Mouse (Mus musculus) layer of hippocampus, postnatal 10 days (tissue): ENCODE measurements around the gene B3gnt2. TPM values are rescaled to one million over a fixed set of nuclear protein-coding genes. Genes with fewer than 3 reads are reported as not detected.

ENCODE experiments used
- DNase-seq, 2 experiments: peaks; one replicate each; pipeline ENCODE4 v3.0.0; 2021; ENCODE audit warnings: low spot score in 2 of 2
- total RNA-seq, 2 experiments: library from RNA; stranded (reverse); gene quantifications; 2 replicates each; pipeline ENCODE4 v1.2.3; 2021

B3gnt2 gene
- total RNA-seq, 2 experiments from 2014 or later = 13.1 to 13.9 TPM

DNA sequence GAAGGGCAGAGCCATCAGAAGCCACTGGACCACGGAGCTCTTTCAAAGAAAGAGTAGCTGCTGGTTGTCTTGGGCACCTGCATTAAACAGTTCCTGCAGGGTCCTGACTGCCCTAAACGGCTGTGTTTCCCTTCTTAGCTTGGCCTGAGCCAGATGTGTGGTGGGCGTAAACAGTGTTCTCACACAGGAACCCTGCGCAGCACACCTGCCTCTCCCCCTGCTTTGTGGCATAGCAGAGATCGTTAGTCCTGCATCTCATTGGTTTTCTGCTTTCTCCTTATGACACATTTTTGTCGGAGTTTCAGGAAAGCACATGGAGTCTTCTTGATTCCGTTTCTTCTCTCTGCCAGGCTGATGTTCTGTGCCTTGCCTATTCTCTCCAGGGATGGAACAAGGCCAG, 44.9 kb downstream of the B3gnt2 start:
- no peak for DNase-seq

DNA sequence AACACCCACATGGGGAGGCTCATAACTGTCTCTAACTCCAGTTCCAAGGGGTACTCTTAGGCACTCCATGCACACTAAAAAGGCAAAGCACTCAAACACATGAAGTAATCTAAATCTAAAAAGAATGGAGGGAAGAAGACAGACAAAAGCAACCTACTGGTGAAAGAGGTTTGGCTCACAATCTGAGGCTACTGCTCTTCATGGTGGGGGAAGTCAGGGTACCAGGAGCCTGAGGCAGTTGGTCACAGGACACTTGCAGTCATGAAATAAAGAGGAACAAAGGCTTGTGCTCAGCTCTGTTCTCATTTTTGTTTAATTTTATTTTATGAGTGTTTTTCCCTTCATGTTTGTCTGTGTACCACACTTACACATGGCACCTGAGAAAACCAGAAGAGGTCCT, 45.6 kb downstream of the B3gnt2 start:
- no peak for DNase-seq

DNA sequence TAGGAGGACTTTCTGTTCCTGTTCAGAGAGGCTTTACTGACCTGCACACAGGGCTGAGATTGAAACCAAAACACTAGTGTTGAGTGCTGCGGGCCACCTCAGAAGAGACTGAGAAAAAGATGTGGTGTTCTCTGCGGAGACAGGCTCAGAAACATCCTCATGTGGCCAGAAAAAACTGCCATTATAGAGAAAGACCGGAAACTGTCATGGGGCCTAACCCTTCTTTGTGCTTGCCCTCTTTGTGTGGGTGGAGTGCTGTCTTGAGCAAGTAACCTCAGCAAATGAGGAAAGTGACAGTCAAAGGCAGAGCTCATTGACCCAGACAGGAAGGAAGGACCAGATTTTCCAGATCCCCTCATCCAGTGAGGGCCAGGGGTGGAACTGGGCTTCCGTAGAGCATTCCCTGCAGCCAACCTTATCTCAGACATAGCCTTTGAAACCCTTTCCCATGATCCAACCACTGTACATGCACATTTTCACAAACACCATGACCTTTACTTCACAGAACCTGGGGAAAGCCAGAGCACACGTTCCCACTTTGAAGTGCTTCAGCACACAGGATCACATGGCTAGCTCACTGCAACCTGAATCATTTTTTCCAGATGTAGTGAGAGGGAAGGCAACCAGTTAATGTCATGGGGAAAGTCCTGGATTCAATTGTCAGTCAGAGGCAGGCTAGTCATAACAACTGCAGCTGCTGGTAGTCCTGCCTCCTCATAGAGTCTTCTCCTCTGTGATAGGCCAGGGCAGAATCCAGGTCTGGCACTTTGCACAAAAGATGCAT, 46.6 kb downstream of the B3gnt2 start:
- DNase-seq = no peak

DNA sequence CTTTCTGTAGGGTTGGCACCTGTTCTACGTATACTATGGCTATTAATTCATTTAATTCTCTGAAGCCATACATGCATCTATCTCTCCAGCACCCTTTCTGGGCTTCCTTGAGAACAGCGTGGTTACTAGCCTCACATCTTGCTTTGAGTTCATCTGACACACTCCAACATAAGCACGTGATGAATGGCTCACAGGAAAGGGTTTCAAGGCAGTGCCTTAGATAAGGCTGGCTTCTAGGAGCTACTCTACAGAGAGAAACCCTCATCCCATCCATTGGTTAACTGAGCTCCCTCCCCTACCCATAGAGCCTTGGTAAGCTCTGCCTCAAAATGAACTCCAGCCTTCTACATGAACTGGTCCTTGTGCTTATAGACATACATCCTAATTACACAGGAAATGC, 47.3 kb downstream of the B3gnt2 start:
- DNase-seq = no peak

DNA sequence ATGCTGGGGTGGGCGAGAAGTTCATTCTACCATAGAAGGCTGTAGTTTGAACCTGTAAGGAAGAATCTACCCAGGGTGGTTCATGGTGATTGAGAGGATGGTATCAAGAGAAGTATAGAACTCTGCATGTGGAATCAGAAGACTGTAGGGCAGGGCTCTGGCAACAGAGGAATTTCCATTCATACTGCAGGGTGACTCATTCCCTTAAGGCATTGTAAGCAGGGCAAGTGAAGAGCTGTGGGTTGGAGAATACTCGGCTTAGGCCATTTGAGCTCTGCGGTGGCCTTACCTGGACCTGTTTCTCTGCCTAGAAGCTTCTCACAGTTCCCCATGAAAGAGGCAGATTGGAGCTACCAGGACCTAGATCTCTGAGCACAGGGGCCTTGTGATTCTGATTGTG, 49.3 kb downstream of the B3gnt2 start:
- no peak for DNase-seq

DNA sequence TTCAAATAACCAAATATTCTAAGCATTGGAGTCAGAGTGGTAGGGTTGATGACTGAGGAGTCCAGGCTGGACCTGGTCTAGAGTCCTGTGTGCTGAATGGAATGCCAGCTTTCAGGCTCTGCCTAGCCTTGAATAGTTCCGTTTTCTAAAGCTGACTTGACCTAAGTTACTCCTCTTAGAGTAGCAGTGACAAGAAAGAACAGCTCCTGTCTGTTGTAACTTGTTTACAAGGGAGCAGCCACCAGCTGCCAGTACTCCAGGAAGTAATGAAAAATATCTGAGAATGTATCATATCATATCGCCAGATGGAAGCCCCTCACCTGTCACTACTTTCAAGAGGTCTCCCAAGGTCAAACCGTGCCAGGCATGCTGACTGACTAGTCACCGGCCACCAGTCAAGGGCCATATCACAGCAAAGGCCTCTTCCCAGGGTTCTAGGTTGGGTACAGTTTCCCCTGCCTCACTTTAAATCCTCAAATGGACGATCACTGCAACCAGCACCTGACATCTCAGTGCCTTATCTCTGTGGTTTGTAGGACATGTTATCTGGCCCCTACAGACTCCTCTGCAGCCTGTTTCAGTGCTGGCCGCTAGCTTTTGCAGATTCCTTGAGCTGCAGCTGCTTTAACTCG, 51.2 kb downstream of the B3gnt2 start:
- no peak for DNase-seq

DNA sequence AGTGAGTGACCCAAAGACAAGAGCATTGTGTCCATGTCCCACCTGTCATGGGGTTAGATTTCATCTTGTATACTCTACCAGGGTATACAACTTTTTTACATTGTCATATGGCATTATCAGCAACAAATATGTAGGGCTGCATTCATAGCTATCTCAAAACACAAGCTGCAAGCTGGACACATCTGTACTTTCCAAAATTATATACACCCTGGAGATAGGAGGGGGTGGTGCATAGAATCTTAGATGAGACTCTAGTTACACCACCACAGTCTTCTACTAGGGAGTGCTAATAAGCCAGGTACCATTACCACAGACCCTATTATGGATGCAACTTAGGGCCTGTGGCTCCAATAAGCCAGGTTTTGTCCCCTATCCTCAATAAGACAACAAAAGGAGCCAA, 52.7 kb downstream of the B3gnt2 start:
- DNase-seq = no peak

DNA sequence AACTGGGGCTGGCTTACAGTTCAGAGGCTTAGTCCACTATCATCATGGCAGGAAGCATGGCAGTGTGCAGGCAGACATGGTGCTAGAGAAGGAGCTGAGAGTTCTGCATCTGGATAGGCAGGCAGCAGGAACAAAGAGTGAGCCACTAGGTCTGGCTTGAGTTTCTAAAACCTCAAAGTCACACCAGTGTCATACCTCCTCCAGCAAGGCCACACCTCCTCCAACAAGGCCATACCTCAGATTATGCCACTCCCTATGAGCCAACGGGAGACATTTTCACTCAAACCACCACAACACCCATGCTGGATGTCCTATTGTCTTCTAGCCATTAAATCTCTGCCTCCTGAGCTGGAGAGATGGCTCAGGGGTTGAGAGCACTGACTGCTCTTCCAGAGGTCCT, 55.6 kb downstream of the B3gnt2 start:
- no peak for DNase-seq

DNA sequence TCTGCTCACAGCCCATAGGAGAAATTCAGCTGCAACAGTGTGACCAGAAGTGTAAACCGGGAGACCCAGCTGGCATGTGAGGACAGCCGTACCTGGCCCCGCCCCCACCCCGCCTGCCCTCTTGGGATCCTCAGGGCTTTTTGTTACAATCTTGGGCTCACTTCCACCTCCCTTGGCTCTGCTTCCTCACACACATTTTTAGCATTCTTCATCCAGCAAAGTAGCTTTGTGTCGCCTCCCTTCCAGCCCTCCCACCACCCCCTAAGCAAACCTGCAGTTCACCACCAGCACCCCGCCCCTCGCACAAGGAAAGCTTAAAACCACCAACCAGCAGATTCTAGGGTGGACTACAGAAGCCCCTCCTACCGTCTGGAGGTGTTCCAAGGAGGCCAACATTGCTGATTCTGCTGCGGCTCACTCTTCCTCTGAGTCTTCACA, 60.8 kb downstream of the B3gnt2 start:
- no peak for DNase-seq

DNA sequence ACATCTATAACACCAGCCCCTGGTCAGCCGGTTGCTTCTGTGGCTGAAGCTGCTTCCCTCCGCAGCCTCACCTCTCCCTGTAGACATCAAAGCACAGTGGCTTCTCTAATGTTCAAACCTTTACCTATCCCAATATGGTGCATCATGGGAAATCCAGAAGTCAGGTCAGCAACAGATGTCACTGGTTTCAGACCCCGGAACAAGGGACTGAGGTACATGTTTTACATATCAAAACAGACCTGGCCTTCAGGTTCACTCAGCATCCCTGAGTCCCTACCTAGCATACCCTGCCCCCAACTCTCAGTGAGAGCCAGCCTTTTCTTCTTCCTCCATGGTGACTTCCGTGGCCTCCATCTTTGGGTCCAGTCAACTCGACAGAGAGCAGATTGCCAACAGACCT, 61.8 kb downstream of the B3gnt2 start:
- no peak for DNase-seq

DNA sequence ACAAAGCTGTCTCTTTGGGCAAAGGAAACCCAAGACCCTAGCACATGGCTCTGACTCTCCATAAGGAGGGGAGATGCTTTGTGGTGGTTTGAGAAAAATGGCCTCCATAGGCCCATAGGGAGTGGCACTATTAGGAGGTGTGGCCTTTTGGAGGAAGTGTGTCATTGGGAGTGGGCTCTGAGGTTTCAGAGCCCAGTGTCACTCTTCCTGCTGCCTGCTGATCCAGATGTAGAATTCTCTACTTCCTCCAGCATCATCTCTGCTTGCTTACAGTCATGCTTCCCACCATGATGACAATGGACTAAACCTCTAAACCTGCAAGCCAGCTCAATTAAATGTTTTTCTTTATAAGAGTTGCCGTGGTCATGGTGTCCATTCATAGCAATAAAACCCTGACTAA, 66.0 kb downstream of the B3gnt2 start:
- DNase-seq = no peak

DNA sequence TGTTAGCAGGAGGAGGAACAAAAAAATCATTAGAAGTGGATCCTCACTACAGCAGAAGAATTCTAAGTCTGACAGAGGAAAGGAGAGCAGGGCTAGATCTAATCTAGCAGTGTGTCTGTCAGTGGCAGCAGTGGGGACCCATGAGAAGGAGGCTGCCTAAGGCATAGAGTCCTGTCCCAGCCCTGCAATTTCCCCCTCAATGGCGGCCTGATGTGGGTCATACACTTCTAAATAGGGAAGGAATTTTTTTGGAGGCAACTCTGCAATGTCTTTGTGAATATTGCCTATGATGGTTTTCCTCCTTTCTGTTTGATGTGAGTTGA, 66.9 kb downstream of the B3gnt2 start:
- DNase-seq = no peak

DNA sequence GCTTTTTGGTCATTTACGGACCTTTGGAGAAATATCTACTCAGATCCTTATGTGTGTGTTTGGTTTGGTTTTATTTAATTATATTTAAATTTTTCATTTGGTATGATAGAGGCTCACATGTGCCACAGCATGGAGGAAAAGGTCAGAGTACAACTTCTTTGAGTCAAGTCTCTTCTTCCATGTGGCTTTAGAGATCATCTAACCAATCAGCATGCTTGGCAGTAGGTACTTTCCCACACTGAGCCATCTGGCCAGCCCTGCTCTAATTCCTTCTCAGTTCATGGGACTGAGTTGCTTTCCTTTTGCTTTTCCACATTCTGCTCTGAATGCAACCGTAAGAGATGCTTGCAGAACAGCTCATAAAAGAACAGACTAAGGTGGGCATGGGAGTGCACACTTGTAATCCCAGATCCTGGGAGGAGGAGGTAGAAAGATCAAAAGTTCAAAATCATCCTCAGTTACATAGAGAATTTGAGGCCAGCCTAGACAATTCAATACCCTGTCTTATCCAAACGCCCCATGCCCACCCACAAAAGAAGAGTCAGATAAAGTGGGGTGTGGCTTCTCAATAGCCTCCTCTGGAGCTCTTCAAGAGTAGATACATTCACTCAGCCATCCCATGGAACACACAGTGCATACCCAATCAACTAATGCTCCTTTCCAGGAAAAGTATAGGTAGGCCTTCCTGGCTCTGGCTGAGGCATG, 67.4 kb downstream of the B3gnt2 start:
- no peak for DNase-seq

DNA sequence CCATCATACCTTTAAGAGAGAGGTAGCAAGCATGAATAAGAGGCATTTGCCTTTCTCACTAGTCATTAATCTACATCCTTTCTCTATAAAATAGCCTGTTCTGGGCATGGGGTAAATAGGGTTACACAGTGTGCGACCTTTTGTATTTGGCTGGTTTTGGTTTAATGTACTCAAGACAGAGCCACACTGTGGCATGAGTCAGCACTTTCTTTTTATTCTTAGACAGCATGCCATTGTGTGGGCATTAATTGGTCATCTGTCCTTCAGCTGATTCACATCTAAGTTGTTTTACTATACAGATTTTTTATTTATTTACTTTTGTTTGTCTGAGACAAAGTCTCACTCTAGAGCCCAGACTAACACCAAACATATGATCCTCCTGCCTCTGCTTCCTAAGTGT, 68.6 kb downstream of the B3gnt2 start:
- DNase-seq = no peak

DNA sequence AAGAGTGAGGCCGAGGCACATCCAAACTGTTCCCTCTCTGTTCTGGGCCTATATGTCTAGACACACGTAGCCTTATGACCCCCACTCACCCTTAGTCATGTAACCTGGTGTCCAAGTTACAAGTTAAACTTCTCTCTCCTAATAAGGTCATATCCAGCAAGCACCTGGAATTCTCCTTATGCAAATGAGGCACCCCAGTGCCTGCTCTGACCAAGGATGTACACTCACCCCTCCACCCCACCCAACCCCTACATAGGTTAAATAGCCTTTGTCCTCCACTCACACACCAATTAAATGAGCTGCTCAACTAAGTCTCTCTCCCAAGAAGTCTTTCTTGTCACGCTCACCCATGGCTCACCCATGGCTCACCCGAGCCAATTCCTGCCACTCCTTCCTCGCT, 69.0 kb downstream of the B3gnt2 start:
- DNase-seq = no peak

DNA sequence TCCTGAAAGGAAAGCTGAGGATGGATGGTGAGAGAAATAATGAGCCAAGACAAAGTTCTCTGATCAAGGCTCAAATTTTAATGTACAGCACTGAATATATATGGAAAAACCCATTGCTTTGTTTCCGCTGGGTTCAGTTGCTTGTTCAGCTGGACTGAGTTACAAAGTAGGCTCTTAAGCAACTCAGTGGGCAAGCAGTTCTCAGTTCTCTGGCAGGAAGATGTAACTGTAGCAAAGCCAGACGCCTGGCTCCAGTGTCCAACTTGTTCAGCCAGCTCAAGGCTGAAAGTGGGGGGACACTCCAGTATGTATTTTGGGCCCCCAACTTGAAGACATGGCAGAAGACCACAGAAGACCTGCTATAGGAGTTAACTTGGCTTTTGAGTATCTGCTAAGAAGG, 72.9 kb downstream of the B3gnt2 start:
- no peak for DNase-seq

DNA sequence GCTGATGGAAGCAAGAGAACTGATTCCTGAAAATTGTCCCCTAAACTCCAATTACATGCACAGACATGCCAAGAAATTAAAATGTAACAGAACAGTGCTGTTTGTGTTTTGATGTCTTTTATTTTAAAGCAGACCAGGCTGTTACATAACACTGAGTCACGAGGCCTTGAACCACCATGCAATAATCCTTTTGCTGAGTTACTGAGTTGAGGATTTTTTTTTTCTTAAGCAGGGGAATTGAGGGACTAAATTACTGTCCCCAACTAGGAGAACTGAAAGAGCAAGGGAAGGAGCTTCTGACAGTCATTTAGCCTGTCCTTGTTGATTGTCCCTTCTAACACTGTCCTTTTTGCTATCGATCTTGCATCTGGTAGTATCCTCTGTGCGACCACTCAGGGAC, 76.3 kb downstream of the B3gnt2 start:
- no peak for DNase-seq

DNA sequence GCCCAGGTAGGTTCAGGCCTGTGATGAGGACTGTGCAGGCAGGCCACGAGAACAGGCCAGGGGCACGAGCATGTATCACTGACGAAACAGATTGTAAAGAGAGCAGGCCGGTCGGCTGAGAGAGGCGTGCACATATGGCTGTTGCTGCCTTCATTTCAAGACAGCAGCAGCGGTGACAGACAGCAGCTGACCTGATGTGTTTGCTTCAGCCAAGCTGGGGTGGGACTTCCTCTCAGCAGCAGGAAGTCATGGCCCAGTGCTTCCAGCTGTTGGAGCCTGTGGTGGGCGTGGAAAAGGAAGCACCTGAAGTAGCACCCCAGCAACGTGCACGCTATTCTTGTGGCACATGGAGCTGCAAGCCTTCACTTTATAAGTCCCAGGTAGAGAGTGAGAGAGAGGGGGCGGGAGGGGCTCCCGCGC, 78.0 kb downstream of the B3gnt2 start:
- DNase-seq = no peak

DNA sequence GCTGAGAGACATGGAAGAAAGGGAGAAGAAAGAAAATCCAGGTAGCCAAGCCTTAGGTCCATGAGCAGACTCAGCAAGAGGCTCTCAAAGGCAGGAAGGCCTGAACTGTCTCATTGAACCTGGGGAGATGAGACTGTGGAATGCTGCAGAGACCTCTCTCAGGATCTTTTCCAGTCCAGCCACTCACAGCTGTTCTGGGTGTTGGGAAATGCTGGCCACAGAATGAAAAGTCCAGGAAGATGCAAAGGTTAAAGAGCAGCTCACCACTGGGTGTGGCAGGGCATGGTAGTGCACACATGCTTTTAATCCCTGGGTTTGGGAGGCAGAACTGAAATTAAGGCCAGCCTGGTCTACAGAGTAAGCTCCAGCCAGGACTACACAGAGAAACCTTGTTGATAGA, 79.6 kb downstream of the B3gnt2 start:
- DNase-seq = no peak

DNA sequence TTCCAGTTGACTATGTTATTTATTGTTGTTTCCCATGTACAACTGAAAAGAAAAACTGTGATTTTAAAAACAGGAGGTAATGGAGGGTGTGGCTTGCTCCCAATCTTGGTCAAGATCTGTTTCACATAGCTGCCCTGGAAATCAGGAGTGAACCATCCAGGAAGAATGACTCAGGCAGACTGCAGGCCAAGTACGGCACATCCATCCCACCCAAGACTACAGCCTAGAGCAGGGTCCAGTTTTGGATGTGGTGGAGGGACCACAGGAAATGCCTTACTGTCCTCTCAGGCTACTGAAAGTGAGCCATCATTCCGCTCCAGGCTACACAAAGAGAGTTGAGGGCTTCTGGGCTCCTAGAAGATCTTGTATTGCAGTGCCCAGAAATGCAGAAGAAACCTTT, 80.0 kb downstream of the B3gnt2 start:
- no peak for DNase-seq

DNA sequence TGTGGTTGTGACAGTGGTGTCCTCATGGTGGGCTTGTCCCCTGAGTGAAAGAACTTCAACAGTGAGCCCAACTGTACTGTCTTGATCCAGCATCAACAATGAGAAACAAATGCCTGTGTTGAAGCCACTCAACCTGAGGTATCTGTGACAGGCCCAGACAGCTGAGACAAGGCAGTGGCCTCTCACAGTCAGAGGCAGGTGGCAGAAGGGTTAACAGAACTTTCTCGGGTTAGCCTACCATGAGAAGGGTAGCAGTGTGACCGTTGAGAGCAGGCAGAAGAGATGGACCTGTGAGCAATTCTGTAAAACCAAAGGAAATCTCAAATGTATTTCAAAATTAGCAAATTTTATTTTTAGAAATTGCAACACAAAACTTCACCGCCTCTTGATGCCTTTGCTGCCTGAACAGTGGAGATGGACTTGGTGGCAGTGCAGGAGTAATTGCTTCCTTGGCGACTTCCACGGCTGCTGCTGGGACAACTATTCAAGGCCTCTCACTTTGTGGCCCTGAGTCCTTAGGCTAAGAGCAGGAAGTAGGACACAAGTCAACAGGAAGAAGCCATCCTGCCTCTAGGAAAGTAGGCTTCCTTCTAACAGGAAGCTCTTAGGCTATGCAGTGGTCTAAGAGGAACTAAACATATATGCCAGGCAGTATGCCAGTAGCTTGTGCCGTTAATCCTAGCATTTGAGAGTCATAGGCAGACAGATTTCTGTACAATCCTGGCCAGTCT, 80.8 kb downstream of the B3gnt2 start:
- DNase-seq = no peak

DNA sequence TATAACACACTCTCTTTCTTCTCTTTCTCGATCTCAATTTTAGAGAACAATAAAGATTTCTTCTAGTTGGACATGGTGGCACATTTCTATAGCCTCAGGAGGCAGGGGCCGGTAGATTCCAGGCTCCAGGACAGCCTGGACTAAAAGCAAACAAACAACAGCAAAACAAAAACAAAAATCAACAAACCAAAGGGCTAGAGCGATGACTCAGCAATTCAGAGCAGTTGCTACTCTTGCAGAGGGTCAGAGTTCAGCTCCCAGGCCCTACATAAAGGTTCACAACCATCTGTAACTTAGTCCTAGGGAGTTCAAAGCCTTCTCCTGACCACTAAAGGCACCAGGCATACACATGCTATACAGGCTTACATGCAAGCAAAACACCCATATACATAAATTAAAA, 82.2 kb downstream of the B3gnt2 start:
- no peak for DNase-seq
